Mouse (Mus musculus) thymus, adult 2 months (tissue): ENCODE data around the gene Uqcc2. TPM values are rescaled to one million over a fixed set of nuclear protein-coding genes. Genes with fewer than 3 reads are reported as not detected.

Source experiments
- DNase-seq: peaks from one replicate; pipeline ENCODE4 v3.0.0; 2021
- H3K27ac ChIP-seq: fragments of 200-500 bp; 2 replicates; pipeline ENCODE4 v1.5.1; 2012; ENCODE audit warnings: low read length, control low read depth; ENCODE audit not compliant: control insufficient read depth, insufficient read depth
- H3K27me3 ChIP-seq: fragments of 200-500 bp; 2 replicates; pipeline ENCODE4 v1.6.1; 2012; ENCODE audit warnings: mild to moderate bottlenecking, low read length, moderate library complexity, mixed read lengths; ENCODE audit not compliant: control insufficient read depth, insufficient read depth
- H3K36me3 ChIP-seq: fragments of 200-500 bp; 2 replicates; pipeline ENCODE4 v1.6.1; 2012; ENCODE audit warnings: mild to moderate bottlenecking, low read length, moderate library complexity; ENCODE audit not compliant: control insufficient read depth, insufficient read depth
- H3K4me1 ChIP-seq: fragments of 200-500 bp; replicated peaks from 2 replicates; pipeline ENCODE4 v1.6.1; 2012; ENCODE audit warnings: low read length; ENCODE audit not compliant: control insufficient read depth, insufficient read depth
- H3K4me3 ChIP-seq: fragments of 200-500 bp; 2 replicates; pipeline ENCODE4 v1.5.1; 2012; ENCODE audit warnings: mild to moderate bottlenecking, low read length, control low read depth, moderate library complexity; ENCODE audit not compliant: control insufficient read depth, insufficient read depth
- CTCF ChIP-seq: fragments of 200-500 bp; IDR thresholded peaks from 2 replicates; pipeline ENCODE4 v1.5.1; 2012; ENCODE audit warnings: mild to moderate bottlenecking, control low read depth, low read length, moderate library complexity, borderline replicate concordance; ENCODE audit not compliant: control insufficient read depth, poor library complexity, insufficient read depth; ENCODE audit errors: extremely low read depth
- POLR2A ChIP-seq: fragments of 200-500 bp; IDR thresholded peaks from 2 replicates; pipeline ENCODE4 v1.6.1; 2012; ENCODE audit warnings: mild to moderate bottlenecking, low read length, control low read depth, moderate library complexity; ENCODE audit not compliant: control insufficient read depth, poor library complexity, insufficient read depth; ENCODE audit errors: extremely low read depth
- WGBS: fragments of 180-500 bp; shearing (Covaris S2); methylation state at CpG from one replicate; pipeline ENCODE4 v1.1.7; 2018; 5-methylcytosine and 5-hydroxymethylcytosine counted together
- polyA plus RNA-seq: library from polyadenylated mRNA; depleted of rRNA; stranded (reverse); fragments of >200 nt; gene quantifications from 2 replicates; pipeline ENCODE4 v1.2.3, GENCODE M21; 2012; rRNA removed

The Uqcc2 gene
- polyA plus RNA-seq: 119 and 152 TPM in 2 replicates

GRCm38 (mm10) chr17:27133551-27134141 is at the start of gene Uqcc2:
Uqcc2 (minus strand) TSS chr17:27133916.
- no peak within 1 kb of the TSS for H3K27ac ChIP-seq
- no peaks in the 10 kb centered on the region for H3K27me3 ChIP-seq
- no peaks in the 10 kb centered on the region for H3K36me3 ChIP-seq
- peaks cover 36% of the 10 kb centered on the region for H3K4me1 ChIP-seq
- TF ChIP-seq POLR2A: peak; percentile 83
- TF ChIP-seq CTCF: peak; percentile 57; the same call in 1 of the 2 replicates
- H3K4me3 ChIP-seq: peak within 1 kb of the TSS; percentile 64
- DNase-seq: peak; percentile 98
- under 1% methylated on average over 46 of the region's 46 CpGs for WGBS

GRCm38 (mm10) chr17:27182401-27182800 is 48.7 kb upstream of the Uqcc2 start:
- TF ChIP-seq POLR2A (no peak), CTCF (no peak)
- DNase-seq: no peak
- no peaks in the 10 kb centered on the region for H3K27me3 ChIP-seq
- 85% methylated on average over 5 of the region's 5 CpGs for WGBS
- no peaks in the 10 kb centered on the region for H3K36me3 ChIP-seq
- H3K4me3 ChIP-seq: no peak overlapping the region
- H3K27ac ChIP-seq: no peak overlapping the region
- H3K4me1 ChIP-seq: peaks cover 9% of the 10 kb centered on the region; the same call in 1 of the 2 replicates

GRCm38 (mm10) chr17:27181666-27182065 is 48.0 kb upstream of the Uqcc2 start:
- TF ChIP-seq POLR2A: no peak
- no peak for TF ChIP-seq CTCF
- Histone ChIP-seq H3K4me3 (no peak overlapping the region), H3K27me3 (no peaks in the 10 kb centered on the region), H3K27ac (no peak overlapping the region), H3K4me1 (peaks cover 9% of the 10 kb centered on the region; the same call in 1 of the 2 replicates), H3K36me3 (no peaks in the 10 kb centered on the region)
- WGBS: 86% methylated on average over 3 of the region's 3 CpGs
- DNase-seq: no peak

- no peak for DNase-seq
- Histone ChIP-seq H3K4me3 (no peak overlapping the region), H3K27me3 (no peaks in the 10 kb centered on the region), H3K27ac (no peak overlapping the region), H3K4me1 (peaks cover 9% of the 10 kb centered on the region; the same call in 1 of the 2 replicates), H3K36me3 (no peaks in the 10 kb centered on the region)
- TF ChIP-seq CTCF (no peak), POLR2A (no peak)
- 16% methylated on average over 12 of the region's 12 CpGs for WGBS
Measured at GRCm38 (mm10) chr17:27179681-27180280, 46.1 kb upstream of the Uqcc2 start.

GRCm38 (mm10) chr17:27178427-27179177 is 44.9 kb upstream of the Uqcc2 start:
- Histone ChIP-seq H3K36me3 (no peaks in the 10 kb centered on the region), H3K4me1 (peaks cover 15% of the 10 kb centered on the region; the same call in 1 of the 2 replicates), H3K27ac (no peak overlapping the region), H3K4me3 (no peak overlapping the region), H3K27me3 (no peaks in the 10 kb centered on the region)
- TF ChIP-seq POLR2A (no peak), CTCF (no peak)
- 96% methylated on average over 17 of the region's 17 CpGs for WGBS
- DNase-seq: no peak

GRCm38 (mm10) chr17:27178019-27178418 is 44.3 kb upstream of the Uqcc2 start:
- DNase-seq: no peak

More at GRCm38 (mm10) chr17:27178019-27178418, 44.3 kb upstream of the Uqcc2 start:
- peaks cover 16% of the 10 kb centered on the region; the same call in 1 of the 2 replicates for H3K4me1 ChIP-seq
- TF ChIP-seq POLR2A: no peak
- no peak for TF ChIP-seq CTCF
- H3K36me3 ChIP-seq: no peaks in the 10 kb centered on the region
- H3K4me3 ChIP-seq: no peak overlapping the region
- WGBS: 94% methylated on average over 9 of the region's 9 CpGs
- H3K27ac ChIP-seq: no peak overlapping the region
- no peaks in the 10 kb centered on the region for H3K27me3 ChIP-seq
